Mouse (Mus musculus) liver, embryonic 13.5 days (tissue): Measurements from ENCODE around the gene Mtmr3. TPM values are rescaled to one million over a fixed set of nuclear protein-coding genes. Genes with fewer than 3 reads are reported as not detected.
"Not testable (repeated sequence)": the region's sequence is repeated elsewhere in the genome, so short reads cannot be mapped to it uniquely, and the experiment has no call there.

Experiments used
- ATAC-seq: fragments of 200-750 bp; cut with Nextera tagmentation; 2 replicates; pipeline ENCODE4 v1.8.0; 2017; ENCODE audit warnings: low read depth, mild to moderate bottlenecking, moderate number of reproducible peaks, moderate library complexity
- DNase-seq: peaks from one replicate; pipeline ENCODE4 v3.0.0; 2022
- H3K27ac ChIP-seq: fragments of 300-500 bp; sonication (generic); 2 replicates; pipeline ENCODE4 v1.5.1; 2015; ENCODE audit warnings: moderate library complexity, mild to moderate bottlenecking, inconsistent platforms
- H3K27me3 ChIP-seq: fragments of 300-500 bp; sonication (generic); 2 replicates; pipeline ENCODE4 v1.6.1; 2015; ENCODE audit warnings: mild to moderate bottlenecking, inconsistent platforms
- H3K36me3 ChIP-seq: fragments of 300-500 bp; sonication (generic); 2 replicates; pipeline ENCODE4 v1.6.1; 2015; ENCODE audit warnings: mild to moderate bottlenecking, inconsistent platforms
- H3K4me1 ChIP-seq: fragments of 300-500 bp; sonication (generic); replicated peaks from 2 replicates; pipeline ENCODE4 v1.6.1; 2015; ENCODE audit warnings: inconsistent platforms
- H3K4me2 ChIP-seq: fragments of 300-500 bp; sonication (generic); 2 replicates; pipeline ENCODE4 v1.6.1; 2015; ENCODE audit warnings: inconsistent platforms, mild to moderate bottlenecking, moderate library complexity
- H3K4me3 ChIP-seq: fragments of 300-500 bp; sonication (generic); replicated peaks from 2 replicates; pipeline ENCODE4 v1.5.1; 2015; ENCODE audit warnings: mild to moderate bottlenecking, inconsistent platforms
- H3K9ac ChIP-seq: fragments of 300-500 bp; sonication (generic); 2 replicates; pipeline ENCODE4 v1.6.1; 2015; ENCODE audit warnings: mild to moderate bottlenecking, inconsistent platforms
- H3K9me3 ChIP-seq: fragments of 300-500 bp; sonication (generic); replicated peaks from 2 replicates; pipeline ENCODE4 v1.6.1; 2016; ENCODE audit warnings: inconsistent platforms
- WGBS: fragments of 180-500 bp; shearing (Covaris S2); methylation state at CpG from one replicate; pipeline ENCODE4 v1.1.7; 2015; ENCODE audit not compliant: insufficient replicate concordance; 5-methylcytosine and 5-hydroxymethylcytosine counted together
- polyA plus RNA-seq: library from polyadenylated mRNA; unstranded; fragments of >200 nt; fragmentation: Nextera tagmentation; extraction: Ambion mirVana; gene quantifications from 2 replicates; pipeline ENCODE4 v1.2.1, GENCODE M21; 2015

The Mtmr3 gene
- polyA plus RNA-seq, 1 experiment from 2014 or later = 24.0 TPM

DNA sequence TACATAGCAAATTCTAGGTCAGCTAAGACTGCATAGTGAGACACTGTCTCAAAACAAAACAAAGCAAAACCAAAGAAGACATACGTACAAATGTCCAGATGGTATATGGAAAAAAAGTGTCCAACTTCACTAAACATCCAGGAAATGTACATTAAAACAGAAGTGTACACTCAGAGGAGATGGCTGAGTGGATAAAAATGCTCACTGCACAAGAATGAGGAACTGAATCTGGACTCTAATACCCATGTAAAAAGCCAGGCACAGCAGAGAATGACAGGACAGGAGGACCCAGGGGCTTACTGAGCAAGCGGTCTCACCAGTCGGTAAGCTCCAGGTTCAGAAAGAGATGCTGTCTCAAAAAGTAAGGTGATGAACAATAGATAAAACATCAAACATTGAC, 5.3 kb upstream of the Mtmr3 start:
- Histone ChIP-seq H3K27ac (no peak overlapping the region), H3K36me3 (no peaks in the 10 kb centered on the region), H3K4me2 (no peak overlapping the region), H3K27me3 (peaks cover 13% of the 10 kb centered on the region), H3K4me3 (no peak overlapping the region), H3K4me1 (peaks cover 26% of the 10 kb centered on the region), H3K9me3 (no peaks in the 10 kb centered on the region), H3K9ac (no peak overlapping the region)
- DNase-seq = no peak
- ATAC-seq = no peak
- WGBS = 54% methylated on average over 3 of the region's 3 CpGs

GRCm38 (mm10) chr11:4598411-4598810, 3.7 kb upstream of the Mtmr3 start:
- Histone ChIP-seq H3K4me3 (no peak overlapping the region), H3K4me1 (peaks cover 19% of the 10 kb centered on the region), H3K27ac (no peak overlapping the region), H3K36me3 (no peaks in the 10 kb centered on the region), H3K4me2 (no peak overlapping the region), H3K27me3 (peaks cover 3% of the 10 kb centered on the region; the same call in 1 of the 2 replicates), H3K9me3 (no peaks in the 10 kb centered on the region), H3K9ac (no peak overlapping the region)
- 82% methylated on average over 2 of the region's 2 CpGs for WGBS
- ATAC-seq (no peak), DNase-seq (no peak)

DNA sequence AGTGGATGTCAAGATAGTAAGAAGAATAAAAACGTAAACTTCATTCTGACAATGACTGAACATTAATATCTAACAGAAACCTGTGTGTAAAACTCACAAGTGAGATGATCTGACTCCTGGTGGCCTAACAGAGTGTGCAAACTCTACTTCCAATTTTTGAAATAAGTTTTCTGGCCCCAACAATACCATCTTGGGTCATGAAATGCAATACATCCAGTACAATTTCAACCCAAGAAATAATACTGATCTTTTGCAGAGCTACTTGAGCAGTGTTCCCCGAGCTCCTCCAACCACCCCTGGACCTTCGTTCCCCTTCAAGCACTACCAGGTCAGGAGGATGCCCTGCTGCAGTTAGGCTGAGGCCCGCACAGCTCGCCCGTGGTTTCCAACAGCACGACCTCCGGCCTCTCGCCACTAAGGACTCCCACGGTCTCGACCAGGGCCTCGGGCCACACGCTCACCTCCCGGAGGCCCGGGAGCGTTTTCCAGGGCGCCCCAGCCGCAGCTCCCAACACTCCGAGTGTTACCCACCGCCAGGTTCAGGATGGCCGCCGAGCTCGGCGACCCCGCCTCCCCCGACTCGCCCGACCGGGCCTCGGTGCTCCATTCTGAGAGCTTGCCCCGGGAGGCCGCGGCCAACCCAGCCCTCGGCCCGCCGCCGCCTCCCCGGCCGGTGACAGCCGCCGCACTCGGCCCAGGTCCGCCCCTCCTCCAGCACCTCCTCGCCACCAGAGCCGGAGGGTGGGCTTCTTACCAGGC, 635 bp downstream of the Mtmr3 start:
- H3K36me3 ChIP-seq = 0 out of 2 replicates have a peak, but pooled peaks cover 12% of the 10 kb centered on the region
- H3K4me1 ChIP-seq = peaks cover 49% of the 10 kb centered on the region
- ATAC-seq (peak; percentile 83), DNase-seq (peak; percentile 54)
- peak overlapping the region; percentile 81 for H3K4me2 ChIP-seq
- H3K27ac ChIP-seq = peak overlapping the region; percentile 96
- H3K27me3 ChIP-seq = no peaks in the 10 kb centered on the region
- WGBS = under 1% methylated on average over 38 of the region's 45 CpGs
- no peaks in the 10 kb centered on the region for H3K9me3 ChIP-seq
- peak overlapping the region; percentile 99 for H3K4me3 ChIP-seq
- H3K9ac ChIP-seq = peak overlapping the region; percentile 100

GRCm38 (mm10) chr11:4593491-4593848, 1.2 kb downstream of the Mtmr3 start:
- WGBS = 16% methylated on average over 5 of the region's 5 CpGs
- H3K27ac ChIP-seq = peak overlapping the region; percentile 96
- no peak for ATAC-seq

GRCm38 (mm10) chr11:4591811-4592210, 2.9 kb downstream of the Mtmr3 start:
- peaks cover 22% of the 10 kb centered on the region for H3K36me3 ChIP-seq
- DNase-seq = no peak
- peaks cover 52% of the 10 kb centered on the region for H3K4me1 ChIP-seq
- no peaks in the 10 kb centered on the region for H3K9me3 ChIP-seq
- H3K4me3 ChIP-seq = peak overlapping the region; percentile 99
- H3K4me2 ChIP-seq = peak overlapping the region; percentile 81
- WGBS = 80% methylated on average over 4 of the region's 4 CpGs
- no peak for ATAC-seq
- H3K27me3 ChIP-seq = no peaks in the 10 kb centered on the region
- H3K9ac ChIP-seq = peak overlapping the region; percentile 44
- H3K27ac ChIP-seq = no peak overlapping the region

More at GRCm38 (mm10) chr11:4593491-4593848, 1.2 kb downstream of the Mtmr3 start:
- H3K9ac ChIP-seq = peak overlapping the region; percentile 100
- H3K36me3 ChIP-seq = 0 out of 2 replicates have a peak, but pooled peaks cover 12% of the 10 kb centered on the region
- H3K4me2 ChIP-seq = peak overlapping the region; percentile 81
- H3K4me3 ChIP-seq = peak overlapping the region; percentile 99
- peaks cover 49% of the 10 kb centered on the region for H3K4me1 ChIP-seq
- H3K9me3 ChIP-seq = no peaks in the 10 kb centered on the region
- no peaks in the 10 kb centered on the region for H3K27me3 ChIP-seq
- no peak for DNase-seq

- H3K9ac ChIP-seq = no peak overlapping the region
- H3K4me1 ChIP-seq = peaks cover 68% of the 10 kb centered on the region
- no peak overlapping the region for H3K4me3 ChIP-seq
- H3K27ac ChIP-seq = peak overlapping the region; percentile 84
- no peak overlapping the region for H3K4me2 ChIP-seq
- peaks cover 2% of the 10 kb centered on the region; the same call in 1 of the 2 replicates for H3K36me3 ChIP-seq
- WGBS = 73% methylated on average over 2 of the region's 2 CpGs
- H3K27me3 ChIP-seq = no peaks in the 10 kb centered on the region
- H3K9me3 ChIP-seq = no peaks in the 10 kb centered on the region
- no peak for DNase-seq
- ATAC-seq = no peak
These were observed 16.0 kb downstream of the Mtmr3 start for GRCm38 (mm10) chr11:4578682-4579081.

GRCm38 (mm10) chr11:4577079-4577478, 17.6 kb downstream of the Mtmr3 start:
- DNase-seq = peak; percentile 34
- H3K27me3 ChIP-seq = no peaks in the 10 kb centered on the region
- H3K9me3 ChIP-seq = no peaks in the 10 kb centered on the region
- WGBS = 18% methylated on average over 2 of the region's 2 CpGs
- H3K4me3 ChIP-seq = peak overlapping the region; percentile 32
- peak overlapping the region; percentile 58 for H3K4me2 ChIP-seq
- peaks cover 65% of the 10 kb centered on the region for H3K4me1 ChIP-seq
- H3K36me3 ChIP-seq = no peaks in the 10 kb centered on the region
- H3K9ac ChIP-seq = peak overlapping the region; percentile 61
- ATAC-seq = peak; percentile 82
- H3K27ac ChIP-seq = peak overlapping the region; percentile 95

DNA sequence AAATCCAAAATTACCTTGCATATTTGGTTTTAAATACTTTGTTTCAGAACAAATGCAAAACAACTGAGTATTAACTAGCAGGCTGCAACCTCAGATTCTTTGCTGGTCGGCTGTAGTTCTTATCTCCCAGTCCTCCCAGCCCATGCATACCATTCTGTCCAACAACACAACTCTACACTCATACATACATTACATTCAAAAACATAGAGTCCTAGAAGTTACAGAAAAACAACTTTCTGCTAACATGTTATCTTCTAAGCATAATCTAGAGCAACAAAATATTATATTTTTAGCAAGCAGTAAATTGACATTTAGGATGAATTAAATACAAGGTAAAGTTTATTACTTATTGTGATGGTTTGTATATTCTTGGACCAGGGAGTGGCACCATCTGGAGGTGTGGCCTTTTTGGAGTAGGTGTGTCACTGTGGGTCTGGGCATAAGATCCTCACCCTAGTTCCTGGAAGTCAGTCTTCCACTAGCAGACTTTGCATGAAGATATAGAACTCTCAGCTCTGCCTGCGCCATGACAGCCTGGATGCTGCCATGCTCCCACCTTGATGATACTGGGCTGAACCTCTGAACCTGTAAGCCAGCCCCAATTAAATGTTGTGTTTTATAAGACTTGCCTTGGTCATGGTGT, 18.5 kb downstream of the Mtmr3 start:
- peak; percentile 89 for ATAC-seq
- Histone ChIP-seq H3K27ac (peak overlapping the region; percentile 95), H3K4me1 (peaks cover 71% of the 10 kb centered on the region), H3K4me2 (peak overlapping the region; percentile 58), H3K9ac (peak overlapping the region; percentile 61; the same call in 1 of the 2 replicates), H3K4me3 (peak overlapping the region; percentile 32)
- 15% methylated on average over 2 of the region's 2 CpGs for WGBS
- peak; percentile 78 for DNase-seq
- H3K27me3 ChIP-seq, H3K36me3 ChIP-seq, H3K9me3 ChIP-seq: not testable (repeated sequence)

DNA sequence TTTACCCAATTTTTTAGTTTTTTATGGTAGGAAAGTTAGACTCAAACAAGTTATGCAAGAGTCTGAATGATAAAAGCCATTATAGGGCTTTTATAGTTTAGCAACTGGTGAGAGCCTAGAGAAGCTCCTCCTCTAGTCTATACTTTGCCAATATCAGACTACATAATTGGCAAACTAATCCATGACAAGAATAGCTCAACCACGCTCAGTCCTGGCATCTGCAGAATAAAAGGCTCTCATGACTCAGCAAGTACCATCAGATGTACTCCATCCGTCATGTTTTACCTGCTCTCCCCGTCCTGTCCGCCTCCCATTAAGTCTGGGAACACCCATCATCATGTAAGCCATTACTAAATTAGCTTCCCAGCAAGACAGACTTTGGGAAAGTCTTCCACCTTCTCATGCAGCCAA, 23.2 kb downstream of the Mtmr3 start:
- Histone ChIP-seq H3K4me2 (no peak overlapping the region), H3K9me3 (no peaks in the 10 kb centered on the region), H3K36me3 (no peaks in the 10 kb centered on the region), H3K9ac (no peak overlapping the region), H3K4me1 (peaks cover 79% of the 10 kb centered on the region), H3K4me3 (no peak overlapping the region), H3K27ac (peak overlapping the region; percentile 51), H3K27me3 (no peaks in the 10 kb centered on the region)
- ATAC-seq (no peak), DNase-seq (no peak)
- WGBS = 65% methylated on average over 4 of the region's 4 CpGs

- ATAC-seq (peak; percentile 85), DNase-seq (peak; percentile 22)
- Histone ChIP-seq H3K36me3 (peaks cover 7% of the 10 kb centered on the region; the same call in 1 of the 2 replicates), H3K4me1 (peaks cover 60% of the 10 kb centered on the region), H3K4me3 (no peak overlapping the region), H3K9ac (0 out of 2 replicates have a peak overlapping the region, but pooled peaks have one; percentile 34), H3K27me3 (no peaks in the 10 kb centered on the region), H3K9me3 (no peaks in the 10 kb centered on the region), H3K4me2 (no peak overlapping the region), H3K27ac (peak overlapping the region; percentile 58)
- 35% methylated on average over 6 of the region's 6 CpGs for WGBS
These were observed 28.3 kb downstream of the Mtmr3 start for GRCm38 (mm10) chr11:4566333-4566732.

GRCm38 (mm10) chr11:4565545-4565944, 29.1 kb downstream of the Mtmr3 start:
- Histone ChIP-seq H3K9ac (no peak overlapping the region), H3K4me3 (no peak overlapping the region), H3K27ac (peak overlapping the region; percentile 55), H3K36me3 (peaks cover 7% of the 10 kb centered on the region; the same call in 1 of the 2 replicates), H3K27me3 (no peaks in the 10 kb centered on the region), H3K9me3 (no peaks in the 10 kb centered on the region), H3K4me1 (peaks cover 55% of the 10 kb centered on the region), H3K4me2 (no peak overlapping the region)
- ATAC-seq (no peak), DNase-seq (no peak)
- 61% methylated on average over 2 of the region's 2 CpGs for WGBS
